Mouse (Mus musculus) induced T-regulatory cell, adult 2 months (primary cell): ENCODE measurements at regions not wholly inside any gene's neighbourhood (a gene's known extent, or its start where the extent isn't known, plus 50 kb on each side); places are given as distances from the start of the nearest gene placed in this dataset.
"Not testable (repeated sequence)": the region's sequence is repeated elsewhere in the genome, so short reads cannot be mapped to it uniquely, and the experiment has no call there.

Source experiments
- DNase-seq: peaks from one replicate; pipeline ENCODE4 v3.0.0-alpha.2; 2012; ENCODE audit warnings: low read depth

DNA sequence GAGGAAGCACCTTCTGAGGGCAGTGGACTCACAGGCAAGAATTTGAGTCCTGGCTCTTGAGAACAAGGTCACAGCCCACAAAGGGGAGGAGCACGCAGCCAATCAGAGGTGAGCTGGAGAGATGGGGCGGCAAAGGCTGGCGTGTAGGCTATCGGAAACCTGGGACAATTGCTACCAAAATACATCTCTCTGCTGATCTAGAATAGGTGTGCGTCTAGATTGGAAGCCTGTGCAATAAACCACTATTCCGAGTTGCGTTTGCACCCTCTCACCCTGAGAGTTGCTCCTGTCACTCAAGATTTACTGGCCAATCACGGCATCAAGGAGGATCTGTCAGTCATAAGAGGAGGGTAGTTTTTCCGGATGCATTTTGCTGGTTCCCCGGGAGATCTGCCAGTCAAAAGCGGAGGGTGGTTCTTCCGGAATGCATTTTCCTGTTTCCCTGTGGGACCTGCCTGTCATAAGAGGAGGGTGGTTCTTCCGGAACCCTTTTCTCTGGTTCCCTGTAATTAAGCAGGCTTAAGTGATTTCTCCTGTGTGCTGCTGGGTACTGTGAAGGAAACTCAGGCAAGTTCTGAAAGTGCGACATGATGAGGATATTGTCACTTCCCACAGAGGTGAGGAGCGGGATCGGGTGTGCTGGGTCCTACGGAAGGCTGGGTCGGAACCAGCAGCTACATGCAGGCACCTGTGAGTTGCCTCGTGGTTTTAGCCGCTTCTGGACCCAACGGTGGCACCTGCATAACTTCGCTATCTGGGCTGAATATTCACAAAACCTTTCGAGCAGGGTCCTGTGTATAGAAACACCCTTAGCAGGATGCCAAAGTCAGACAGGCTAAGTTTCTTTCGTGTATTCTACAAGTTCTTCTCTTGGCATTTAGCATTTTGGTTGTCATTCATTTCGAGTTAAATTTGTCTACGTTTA is 112.6 kb upstream of the Zfp960 start:
- DNase-seq, result peak; percentile 95

DNA sequence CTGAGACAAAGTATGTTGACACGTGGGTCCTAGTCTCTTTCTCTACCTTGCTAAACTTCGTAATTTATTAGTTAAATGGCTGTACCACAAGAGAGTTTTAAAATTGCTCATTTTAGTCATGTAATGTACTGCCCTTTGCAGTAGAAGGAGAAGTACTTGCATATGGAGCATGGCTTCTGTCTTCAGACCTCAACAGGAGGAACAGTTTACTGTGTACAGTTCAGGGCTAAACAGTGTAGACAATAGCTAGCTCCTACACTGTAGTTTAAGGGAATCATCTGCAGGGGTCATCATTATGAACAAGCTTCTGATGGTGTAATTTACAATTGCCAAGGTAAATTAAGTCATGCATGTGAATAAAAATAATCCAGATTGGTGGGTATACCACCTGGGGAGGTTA is 111.8 kb upstream of the Zfp960 start:
- peak; percentile 15 for DNase-seq

DNA sequence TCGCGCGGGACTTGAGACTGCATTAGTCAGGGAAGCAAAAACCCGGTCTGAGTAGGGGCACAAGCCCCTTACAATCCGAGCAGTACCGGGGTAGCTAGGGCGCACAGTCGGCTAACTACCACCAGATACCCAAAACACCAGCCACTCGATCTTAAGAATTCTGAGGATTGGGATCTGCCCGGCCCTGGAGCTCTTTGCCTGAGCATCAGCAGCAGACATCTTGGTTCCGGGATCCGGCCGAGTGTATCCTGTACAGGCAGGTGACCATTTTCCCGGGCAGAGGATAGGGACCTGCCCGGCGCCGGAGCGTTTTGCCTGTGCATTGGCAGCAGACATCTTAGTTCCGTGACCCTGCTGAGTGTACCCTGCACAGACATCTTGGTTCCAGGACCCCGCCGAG is 66.7 kb upstream of the Zfp960 start:
- not testable (repeated sequence) for DNase-seq

DNA sequence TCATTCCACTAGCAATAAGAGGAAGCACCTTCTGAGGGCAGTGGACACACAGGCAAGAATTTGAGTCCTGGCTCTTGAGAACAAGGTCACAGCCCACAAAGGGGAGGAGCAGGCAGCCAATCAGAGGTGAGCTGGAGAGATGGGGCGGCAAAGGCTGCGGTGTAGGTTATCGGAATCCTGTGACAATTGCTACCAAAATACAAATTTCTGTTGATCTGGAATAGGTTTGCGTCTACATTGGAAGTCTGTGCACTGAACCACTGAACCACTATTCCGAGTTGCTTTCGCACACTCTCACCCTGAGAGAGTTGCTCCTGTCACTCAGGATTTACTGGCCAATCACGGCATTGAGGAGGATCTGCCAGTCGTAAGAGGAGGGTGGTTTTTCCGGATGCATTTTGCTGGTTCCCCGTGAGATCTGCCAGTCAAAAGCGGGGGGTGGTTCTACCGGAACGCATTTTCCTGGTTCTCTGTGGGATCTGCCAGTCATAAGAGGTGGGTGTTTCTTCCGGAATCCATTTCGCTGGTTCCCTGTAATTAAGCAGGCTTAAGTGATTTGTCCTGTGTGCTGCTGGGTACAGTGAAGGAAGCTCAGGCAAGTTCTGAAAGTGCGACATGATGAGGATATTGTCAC is 59.2 kb upstream of the Zfp960 start:
- peak; percentile 94 for DNase-seq

DNA sequence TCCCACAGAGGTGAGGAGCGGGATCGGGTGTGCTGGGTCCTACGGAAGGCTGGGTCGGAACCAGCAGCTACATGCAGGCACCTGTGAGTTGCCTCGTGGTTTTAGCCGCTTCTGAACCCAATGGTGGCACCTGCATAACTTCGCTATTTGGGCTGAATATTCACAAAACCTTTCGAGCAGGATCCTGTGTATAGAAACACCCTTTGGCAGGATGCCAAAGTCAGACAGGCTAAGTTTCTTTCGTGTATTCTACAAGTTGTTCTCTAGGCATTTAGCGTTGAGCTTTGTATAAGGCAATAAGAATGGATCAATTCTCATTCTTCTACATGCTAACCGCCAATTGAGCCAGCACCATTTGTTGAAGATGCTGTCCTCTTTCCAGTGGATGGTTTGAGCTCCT is 58.6 kb upstream of the Zfp960 start:
- DNase-seq, result peak; percentile 73
